ENCODE assay signal across 8 mouse cellular contexts in genomic region chr3:87996971-87997614, GRCm38 (mm10). TPM values are rescaled to one million over a fixed set of nuclear protein-coding genes. Genes with fewer than 3 reads are reported as not detected.
DNase-seq lines count a peak whose midpoint lies in the region; ATAC-seq and TF ChIP-seq lines count a peak whose summit lies in the region.

No protein-coding gene starts in this region.

- no peak for DNase-seq in lung, adult 2 months
- no peak for DNase-seq in lung, postnatal 25 days (ENCODE audit: low spot score)
- no peak for DNase-seq in embryonic facial prominence, embryonic 14.5 days (ENCODE audit: low spot score)
- peak; percentile 68 for DNase-seq in lung, postnatal 10 days
- DNase-seq in left cerebral cortex, adult 8-10 months (ENCODE audit: low spot score in 2 of 2) = no peak
- DNase-seq in thymus, postnatal 14 days = no peak
- no peak for DNase-seq in ovary, postnatal 14 days (ENCODE audit: low spot score)

- TF ChIP-seq POLR2A in lung, adult 2 months (IDR thresholded peaks at IDR 0.05; ENCODE audit: borderline replicate concordance, extremely low read depth, low read depth, low read length) = no peak

- 0 out of 2 replicates have a peak, but pooled peaks cover 2% of the 10 kb centered on the region for H3K4me1 ChIP-seq in lung, adult 2 months (ENCODE audit: control insufficient read depth, insufficient read depth, low read length)
- H3K4me1 ChIP-seq in embryonic facial prominence, embryonic 14.5 days (ENCODE audit: control insufficient read depth, insufficient read depth, low read length) = peaks cover 9% of the 10 kb centered on the region; the same call in 1 of the 2 replicates
- H3K4me1 ChIP-seq in intestine, embryonic 15.5 days (replicated peaks) = peaks cover 15% of the 10 kb centered on the region

- no peak for ATAC-seq in embryonic facial prominence, embryonic 14.5 days (ENCODE audit: low read depth)
- ATAC-seq in intestine, embryonic 15.5 days = 0 out of 2 replicates have a peak, but pooled peaks have one; percentile 54

- peak overlapping the region; percentile 34; the same call in 1 of the 2 replicates for H3K9ac ChIP-seq in embryonic facial prominence, embryonic 14.5 days (ENCODE audit: low read depth, low read length)
- H3K9ac ChIP-seq in intestine, embryonic 15.5 days = no peak overlapping the region; the same call in 1 of the 2 replicates

- H3K36me3 ChIP-seq in embryonic facial prominence, embryonic 14.5 days (ENCODE audit: control insufficient read depth, insufficient read depth, low read length) = no peaks in the 10 kb centered on the region
- H3K36me3 ChIP-seq in intestine, embryonic 15.5 days = no peaks in the 10 kb centered on the region

- H3K27ac ChIP-seq in embryonic facial prominence, embryonic 14.5 days (replicated peaks; ENCODE audit: low read depth, low read length) = no peak overlapping the region
- no peak overlapping the region for H3K27ac ChIP-seq in intestine, embryonic 15.5 days

- H3K9me3 ChIP-seq in embryonic facial prominence, embryonic 14.5 days (ENCODE audit: control insufficient read depth, low read length) = no peaks in the 10 kb centered on the region
- no peaks in the 10 kb centered on the region for H3K9me3 ChIP-seq in intestine, embryonic 15.5 days

- WGBS in lung, adult 2 months = 1% methylated on average over 49 of the region's 49 CpGs
- under 1% methylated on average over 24 of the region's 49 CpGs for WGBS in embryonic facial prominence, embryonic 14.5 days
- WGBS in intestine, embryonic 15.5 days = 1% methylated on average over 49 of the region's 49 CpGs

- no peak for TF ChIP-seq CTCF in lung, adult 2 months (IDR thresholded peaks at IDR 0.05; ENCODE audit: insufficient read depth, low read length)

- peaks cover 100% of the 10 kb centered on the region for H3K27me3 ChIP-seq in embryonic facial prominence, embryonic 14.5 days (replicated peaks; ENCODE audit: control insufficient read depth, insufficient read depth, low read length)
- H3K27me3 ChIP-seq in intestine, embryonic 15.5 days (replicated peaks) = peaks cover 98% of the 10 kb centered on the region

- peak overlapping the region; percentile 6 for H3K4me3 ChIP-seq in lung, adult 2 months (replicated peaks; ENCODE audit: extremely low read depth, low read depth, low read length)
- peak overlapping the region; percentile 31 for H3K4me3 ChIP-seq in embryonic facial prominence, embryonic 14.5 days (ENCODE audit: low read depth, low read length)
- peak overlapping the region; percentile 36 for H3K4me3 ChIP-seq in intestine, embryonic 15.5 days (replicated peaks)

- H3K4me2 ChIP-seq in embryonic facial prominence, embryonic 14.5 days (ENCODE audit: low read depth, low read length) = peak overlapping the region; percentile 53
- H3K4me2 ChIP-seq in intestine, embryonic 15.5 days (replicated peaks) = peak overlapping the region; percentile 75

RNA-seq across cellular contexts. Expression of gene Bcan, which starts 2.9 kb away (rescaled TPM):
- 7.2 and 8.3 TPM in 2 replicates for polyA plus RNA-seq in lung, adult 2 months (2012; rRNA removed)
- polyA plus RNA-seq in embryonic facial prominence, embryonic 14.5 days (2014; fragmentation: Nextera tagmentation; extraction: Ambion mirVana) = 0.63 and 1.1 TPM in 2 replicates
- 0.15 and 0.54 TPM in 2 replicates for polyA plus RNA-seq in intestine, embryonic 15.5 days (2015; fragmentation: Nextera tagmentation; extraction: Ambion mirVana)
- 100 to 1,000 TPM; 230 to 238 (median 233) TPM for total RNA-seq in left cerebral cortex, adult 8-10 months (2022)

RNA-seq across cellular contexts. Expression of gene Nes, which starts 26.2 kb away (rescaled TPM):
- 26.4 and 31.4 TPM in 2 replicates for polyA plus RNA-seq in lung, adult 2 months (2012; rRNA removed)
- 36.4 and 40.5 TPM in 2 replicates for polyA plus RNA-seq in embryonic facial prominence, embryonic 14.5 days (2014; fragmentation: Nextera tagmentation; extraction: Ambion mirVana)
- 17.0 and 20.0 TPM in 2 replicates for polyA plus RNA-seq in intestine, embryonic 15.5 days (2015; fragmentation: Nextera tagmentation; extraction: Ambion mirVana)
- 1 to 10 TPM; 4.0 to 5.5 (median 5.2) TPM for total RNA-seq in left cerebral cortex, adult 8-10 months (2022)

RNA-seq across cellular contexts. Expression of gene Hapln2, which starts 30.3 kb away (rescaled TPM):
- 0.06 and 0.37 TPM in 2 replicates for polyA plus RNA-seq in lung, adult 2 months (2012; rRNA removed)
- not detected in 2 replicates for polyA plus RNA-seq in embryonic facial prominence, embryonic 14.5 days (2014; fragmentation: Nextera tagmentation; extraction: Ambion mirVana)
- polyA plus RNA-seq in intestine, embryonic 15.5 days (2015; fragmentation: Nextera tagmentation; extraction: Ambion mirVana) = not detected in 2 replicates
- total RNA-seq in left cerebral cortex, adult 8-10 months (2022) = 10 to 100 TPM; 23.0 to 35.7 (median 32.1) TPM

RNA-seq across cellular contexts. Expression of gene Gpatch4, which starts 45.8 kb away (rescaled TPM):
- polyA plus RNA-seq in lung, adult 2 months (2012; rRNA removed) = 5.7 and 7.2 TPM in 2 replicates
- 28.0 and 29.8 TPM in 2 replicates for polyA plus RNA-seq in embryonic facial prominence, embryonic 14.5 days (2014; fragmentation: Nextera tagmentation; extraction: Ambion mirVana)
- polyA plus RNA-seq in intestine, embryonic 15.5 days (2015; fragmentation: Nextera tagmentation; extraction: Ambion mirVana) = 36.7 and 40.3 TPM in 2 replicates
- total RNA-seq in left cerebral cortex, adult 8-10 months (2022) = 10 to 100 TPM; 16.7 to 19.5 (median 18.1) TPM

RNA-seq across cellular contexts. Expression of gene Crabp2, which starts 48.6 kb away (rescaled TPM):
- polyA plus RNA-seq in lung, adult 2 months (2012; rRNA removed) = 15.1 TPM in 1 of 2 replicates, not detected in the other
- polyA plus RNA-seq in embryonic facial prominence, embryonic 14.5 days (2014; fragmentation: Nextera tagmentation; extraction: Ambion mirVana) = 145 and 175 TPM in 2 replicates
- polyA plus RNA-seq in intestine, embryonic 15.5 days (2015; fragmentation: Nextera tagmentation; extraction: Ambion mirVana) = 7.0 and 8.2 TPM in 2 replicates
- total RNA-seq in left cerebral cortex, adult 8-10 months (2022) = 1 to 10 TPM; 4.9 to 6.5 (median 5.9) TPM
